Mouse (Mus musculus) mouse embryonic stem cell (cell line): ENCODE results near the gene Ace.

Source experiments
- in situ Hi-C, 2 experiments: fragments of 300-500 bp; cut with MboI; formaldehyde crosslinking; loops; 1 replicate in 1 of 2; 3 replicates in 1 of 2; pipeline ENCODE4 v1.14.3; 2019 to 2020; ENCODE audit warnings: low sequenced_read_pairs in 2 of 2, low pct_unique_long_range_greater_than_20kb in 1 of 2, mixed read lengths in 1 of 2; ENCODE audit not compliant: unreplicated experiment in 1 of 2

Gene Ace

GRCm38 (mm10) chr11:105978232-105978631, 10.5 kb downstream of the Ace start:
- in situ Hi-C loops = no loop called here

GRCm38 (mm10) chr11:105978634-105979033, 10.9 kb downstream of the Ace start:
- in situ Hi-C loops = no loop called here

- in situ Hi-C loops = no loop called here
Observed at GRCm38 (mm10) chr11:105984452-105984851, 16.7 kb downstream of the Ace start.

- in situ Hi-C loops = no loop called here
Observed at GRCm38 (mm10) chr11:105987446-105987845, 19.7 kb downstream of the Ace start.

- in situ Hi-C loops = no loop called here
Observed at GRCm38 (mm10) chr11:105989446-105989845, 21.7 kb downstream of the Ace start.

GRCm38 (mm10) chr11:105990231-105990630, 22.5 kb downstream of the Ace start:
- in situ Hi-C loops = no loop called here

GRCm38 (mm10) chr11:105994375-105994774, 26.6 kb downstream of the Ace start, which contains the start of gene Ace3:
Ace3 (plus strand) TSS chr11:105994675.
- in situ Hi-C loops = no loop called here

GRCm38 (mm10) chr11:106000062-106000461, 32.3 kb downstream of the Ace start:
- in situ Hi-C loops = no loop called here

GRCm38 (mm10) chr11:106001718-106002117, 34.0 kb downstream of the Ace start:
- in situ Hi-C loops = no loop called here

- in situ Hi-C loops = no loop called here
Observed at GRCm38 (mm10) chr11:106004576-106004975, 36.8 kb downstream of the Ace start.

GRCm38 (mm10) chr11:106005970-106006369, 38.2 kb downstream of the Ace start:
- in situ Hi-C loops = no loop called here

GRCm38 (mm10) chr11:106007821-106008220, 40.1 kb downstream of the Ace start, which contains the start of gene Kcnh6:
Kcnh6 (plus strand) TSS chr11:106008124.
- in situ Hi-C loops = no loop called here

- in situ Hi-C loops = no loop called here
Observed at GRCm38 (mm10) chr11:106012711-106013110, 45.0 kb downstream of the Ace start.

- in situ Hi-C loops = no loop called here
Observed at GRCm38 (mm10) chr11:106013556-106014225, 45.9 kb downstream of the Ace start.

- in situ Hi-C loops = no loop called here
Observed at GRCm38 (mm10) chr11:106016440-106016839, 48.7 kb downstream of the Ace start.

GRCm38 (mm10) chr11:106020051-106020763, 52.5 kb downstream of the Ace start:
- in situ Hi-C loops = no loop called here

GRCm38 (mm10) chr11:106025774-106026173, 58.0 kb downstream of the Ace start:
- in situ Hi-C loops = no loop called here

- in situ Hi-C loops = no loop called here
Observed at GRCm38 (mm10) chr11:106026465-106027151, 58.9 kb downstream of the Ace start.

GRCm38 (mm10) chr11:106027607-106028006, 59.9 kb downstream of the Ace start:
- in situ Hi-C loops = no loop called here
